Mouse (Mus musculus) midbrain, embryonic 10.5 days (tissue): Measurements from ENCODE around the gene Ssmem1. TPM values are rescaled to one million over a fixed set of nuclear protein-coding genes. Genes with fewer than 3 reads are reported as not detected.

Source experiments
- DNase-seq: peaks from one replicate; pipeline ENCODE4 v3.0.0-alpha.2; 2017; ENCODE audit warnings: low spot score
- H3K27ac ChIP-seq: fragments of 300-500 bp; sonication (generic); replicated peaks from 2 replicates; pipeline ENCODE4 v1.5.1; 2016; ENCODE audit warnings: mild to moderate bottlenecking
- H3K27me3 ChIP-seq: fragments of 300-500 bp; sonication (generic); 2 replicates; pipeline ENCODE4 v1.6.1; 2016; ENCODE audit warnings: low read depth, mild to moderate bottlenecking; ENCODE audit not compliant: poor library complexity, severe bottlenecking
- H3K36me3 ChIP-seq: fragments of 300-500 bp; sonication (generic); 2 replicates; pipeline ENCODE4 v1.6.1; 2016; ENCODE audit warnings: mild to moderate bottlenecking, moderate library complexity
- H3K4me1 ChIP-seq: fragments of 300-500 bp; sonication (generic); 2 replicates; pipeline ENCODE4 v1.6.1; 2016
- H3K4me3 ChIP-seq: fragments of 300-500 bp; sonication (generic); 2 replicates; pipeline ENCODE4 v1.5.1; 2016; ENCODE audit warnings: mild to moderate bottlenecking, moderate library complexity
- H3K9me3 ChIP-seq: fragments of 300-500 bp; sonication (generic); replicated peaks from 2 replicates; pipeline ENCODE4 v1.6.1; 2016; ENCODE audit warnings: mild to moderate bottlenecking
- WGBS: fragments of 180-500 bp; shearing (Covaris S2); methylation state at CpG from one replicate; pipeline ENCODE4 v1.1.7; 2016; 5-methylcytosine and 5-hydroxymethylcytosine counted together
- polyA plus RNA-seq: library from polyadenylated mRNA; unstranded; fragments of >200 nt; fragmentation: Nextera tagmentation; extraction: Ambion mirVana; gene quantifications from 2 replicates; pipeline ENCODE4 v1.2.1, GENCODE M21; 2016

The Ssmem1 gene
- polyA plus RNA-seq, 1 experiment from 2014 or later = 0.22 TPM

DNA sequence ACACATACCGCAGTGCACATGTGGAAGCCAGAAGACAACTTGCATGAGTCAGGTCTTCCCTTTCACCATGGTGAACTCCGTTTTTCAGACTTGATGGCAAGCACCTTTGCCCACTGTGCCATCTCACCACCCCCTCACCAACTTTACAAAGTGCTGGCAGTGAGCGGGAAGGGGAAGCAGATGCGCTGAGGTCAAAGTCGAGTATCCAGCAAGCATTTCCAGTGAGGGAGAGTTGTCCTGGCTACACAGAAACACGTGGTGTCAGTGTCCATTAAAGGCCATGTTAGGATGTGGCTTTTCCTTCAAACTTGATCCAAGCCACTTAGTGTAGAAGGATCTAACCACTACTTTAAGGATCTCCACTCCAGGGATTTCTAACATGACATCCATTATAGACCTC is 31.9 kb upstream of the Ssmem1 start:
- H3K36me3 ChIP-seq = peaks cover 66% of the 10 kb centered on the region
- H3K27me3 ChIP-seq = no peaks in the 10 kb centered on the region
- H3K27ac ChIP-seq = peak overlapping the region; percentile 42; the same call in 1 of the 2 replicates
- 88% methylated on average over 6 of the region's 6 CpGs for WGBS
- H3K4me3 ChIP-seq = no peak overlapping the region
- DNase-seq = no peak
- H3K4me1 ChIP-seq = peaks cover 14% of the 10 kb centered on the region
- no peaks in the 10 kb centered on the region for H3K9me3 ChIP-seq

DNA sequence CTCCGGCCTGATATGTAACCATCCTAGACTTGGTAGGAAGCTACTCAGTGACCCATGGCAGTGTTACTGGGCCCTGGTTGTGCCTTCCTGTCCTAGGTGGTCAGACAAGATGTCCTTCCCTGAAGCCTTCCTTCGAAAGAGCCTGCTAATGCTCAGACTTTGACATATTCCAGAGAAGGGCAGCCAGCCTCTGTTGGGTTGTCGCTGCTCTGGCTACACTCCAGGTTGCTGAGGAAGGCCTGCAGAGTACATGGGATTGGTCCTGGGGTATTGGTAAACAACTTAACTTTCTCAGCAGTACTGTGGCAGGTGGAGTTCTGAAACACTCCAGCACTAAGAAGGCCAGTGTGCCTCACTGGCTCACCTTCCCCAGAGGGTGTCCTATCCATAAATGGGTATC is 30.2 kb upstream of the Ssmem1 start:
- Histone ChIP-seq H3K36me3 (peaks cover 83% of the 10 kb centered on the region), H3K9me3 (no peaks in the 10 kb centered on the region), H3K27ac (no peak overlapping the region), H3K27me3 (no peaks in the 10 kb centered on the region), H3K4me1 (peaks cover 14% of the 10 kb centered on the region), H3K4me3 (no peak overlapping the region)
- DNase-seq = no peak
- 94% methylated on average over 3 of the region's 3 CpGs for WGBS

DNA sequence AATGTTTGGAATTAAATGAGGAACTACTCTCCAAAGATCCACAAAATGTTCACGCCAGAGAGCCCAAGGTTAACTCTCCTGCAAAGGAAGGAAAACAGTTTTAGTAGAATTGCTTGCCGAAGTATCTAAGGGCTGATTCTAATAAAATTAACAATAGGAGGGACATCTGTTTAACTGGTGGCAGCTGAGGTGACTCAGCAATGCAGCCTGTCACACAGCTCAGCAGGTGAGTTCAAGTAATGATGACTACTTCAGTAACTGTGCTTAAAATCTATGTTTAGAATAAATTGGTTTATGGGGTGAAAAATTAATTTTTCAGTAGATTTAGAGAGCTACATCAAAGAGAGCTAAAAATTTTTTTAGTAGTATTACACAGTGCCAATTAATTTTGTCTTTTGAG is 26.7 kb upstream of the Ssmem1 start:
- 90% methylated on average over 2 of the region's 2 CpGs for WGBS
- no peaks in the 10 kb centered on the region; the same call in 1 of the 2 replicates for H3K4me1 ChIP-seq
- no peaks in the 10 kb centered on the region for H3K27me3 ChIP-seq
- H3K36me3 ChIP-seq = peaks cover 100% of the 10 kb centered on the region
- no peak overlapping the region for H3K4me3 ChIP-seq
- no peak for DNase-seq
- H3K9me3 ChIP-seq = 0 out of 2 replicates have a peak, but pooled peaks cover 3% of the 10 kb centered on the region
- no peak overlapping the region for H3K27ac ChIP-seq

DNA sequence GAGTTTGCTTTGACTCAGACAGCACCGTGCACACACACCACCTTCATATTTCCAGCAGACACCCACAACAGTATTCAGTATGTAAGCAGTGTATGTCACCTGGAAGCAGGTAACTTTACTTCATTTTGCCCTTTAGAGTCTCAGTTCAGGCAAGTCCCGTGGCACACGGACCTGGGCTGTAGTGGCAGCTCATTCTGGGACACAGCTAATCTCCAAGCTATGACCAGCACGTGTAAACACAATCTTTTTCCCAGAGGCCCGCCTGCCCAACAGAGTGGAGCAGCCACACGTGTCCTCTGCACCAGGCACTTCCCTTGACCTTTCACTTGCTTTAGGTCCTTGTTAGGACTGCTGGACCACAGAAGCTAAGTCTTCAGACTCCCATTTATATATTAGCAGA is 23.1 kb upstream of the Ssmem1 start:
- H3K4me3 ChIP-seq = no peak overlapping the region
- H3K36me3 ChIP-seq = peaks cover 100% of the 10 kb centered on the region
- no peak for DNase-seq
- H3K4me1 ChIP-seq = no peaks in the 10 kb centered on the region
- no peaks in the 10 kb centered on the region for H3K27me3 ChIP-seq
- no peak overlapping the region for H3K27ac ChIP-seq
- 94% methylated on average over 6 of the region's 6 CpGs for WGBS
- 0 out of 2 replicates have a peak, but pooled peaks cover 3% of the 10 kb centered on the region for H3K9me3 ChIP-seq

DNA sequence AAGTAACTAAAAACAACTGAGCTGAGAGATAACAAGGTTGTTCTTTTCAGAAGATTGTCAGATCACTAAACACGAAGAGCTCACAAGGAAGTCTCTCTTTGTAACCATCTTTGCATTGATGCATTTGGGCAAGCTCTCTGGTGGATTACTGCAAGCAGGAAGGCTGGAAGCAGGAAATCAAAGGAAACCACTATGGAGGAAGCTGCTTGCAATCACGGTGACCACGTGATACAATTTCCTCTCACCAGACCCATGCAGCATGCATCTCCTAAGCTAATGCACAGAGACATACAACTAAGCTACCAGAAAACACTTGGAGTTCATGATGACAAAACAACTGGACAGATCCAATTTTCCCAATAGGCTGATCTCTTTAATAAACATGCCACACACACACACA is 10.6 kb upstream of the Ssmem1 start:
- Histone ChIP-seq H3K4me3 (no peak overlapping the region), H3K4me1 (no peaks in the 10 kb centered on the region), H3K27me3 (no peaks in the 10 kb centered on the region), H3K36me3 (peaks cover 85% of the 10 kb centered on the region), H3K9me3 (no peaks in the 10 kb centered on the region), H3K27ac (no peak overlapping the region)
- DNase-seq = no peak
- 90% methylated on average over 3 of the region's 3 CpGs for WGBS

DNA sequence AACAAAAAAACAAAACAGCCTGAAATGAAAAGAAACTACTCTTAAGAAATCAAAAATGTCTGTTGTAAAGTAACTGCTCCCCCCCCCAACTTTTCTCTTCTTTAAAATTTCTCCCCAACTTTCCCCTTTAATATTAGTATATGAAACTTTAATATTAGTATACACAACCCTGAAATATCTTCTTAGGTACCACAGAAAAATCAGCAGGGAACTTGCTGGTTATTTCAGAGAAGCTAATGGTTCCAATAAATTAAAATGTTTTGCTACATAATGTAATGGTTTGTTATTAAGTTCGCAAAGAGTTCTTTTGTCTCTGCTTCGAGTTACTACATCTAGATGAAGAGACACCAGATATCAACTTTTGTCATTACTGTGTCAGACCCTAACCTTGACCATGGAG is 825 bp upstream of the Ssmem1 start:
- DNase-seq = no peak
- 9% methylated on average over 2 of the region's 2 CpGs for WGBS
- Histone ChIP-seq H3K36me3 (peaks cover 36% of the 10 kb centered on the region), H3K27me3 (no peaks in the 10 kb centered on the region), H3K9me3 (no peaks in the 10 kb centered on the region; the same call in 1 of the 2 replicates), H3K4me3 (peak overlapping the region; percentile 66), H3K27ac (peak overlapping the region; percentile 98), H3K4me1 (peaks cover 33% of the 10 kb centered on the region)

DNA sequence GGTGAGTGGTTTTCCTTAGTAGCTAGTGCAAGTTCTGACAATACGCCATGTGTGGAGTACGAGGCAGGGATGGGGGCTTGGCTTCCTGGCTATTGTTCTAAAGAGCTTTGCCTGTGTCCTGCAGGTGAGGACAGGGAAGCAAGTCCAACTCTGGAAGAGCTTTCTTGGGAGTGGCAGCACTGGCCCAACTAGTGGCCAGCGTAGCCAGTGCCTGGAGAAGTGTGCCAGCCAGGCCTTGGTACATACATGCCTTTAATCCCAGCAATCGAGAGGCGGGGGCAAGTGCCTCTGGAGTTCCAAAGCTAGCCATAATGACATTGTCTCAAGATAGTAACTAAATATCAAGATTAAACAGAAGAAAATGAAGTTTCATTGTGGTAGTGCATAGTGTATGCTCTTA is 642 bp downstream of the Ssmem1 start:
- peaks cover 41% of the 10 kb centered on the region for H3K4me1 ChIP-seq
- WGBS = 65% methylated on average over 5 of the region's 5 CpGs
- H3K36me3 ChIP-seq = peaks cover 23% of the 10 kb centered on the region
- DNase-seq = no peak
- no peaks in the 10 kb centered on the region; the same call in 1 of the 2 replicates for H3K9me3 ChIP-seq
- no peaks in the 10 kb centered on the region for H3K27me3 ChIP-seq
- peak overlapping the region; percentile 66 for H3K4me3 ChIP-seq
- peak overlapping the region; percentile 98 for H3K27ac ChIP-seq

DNA sequence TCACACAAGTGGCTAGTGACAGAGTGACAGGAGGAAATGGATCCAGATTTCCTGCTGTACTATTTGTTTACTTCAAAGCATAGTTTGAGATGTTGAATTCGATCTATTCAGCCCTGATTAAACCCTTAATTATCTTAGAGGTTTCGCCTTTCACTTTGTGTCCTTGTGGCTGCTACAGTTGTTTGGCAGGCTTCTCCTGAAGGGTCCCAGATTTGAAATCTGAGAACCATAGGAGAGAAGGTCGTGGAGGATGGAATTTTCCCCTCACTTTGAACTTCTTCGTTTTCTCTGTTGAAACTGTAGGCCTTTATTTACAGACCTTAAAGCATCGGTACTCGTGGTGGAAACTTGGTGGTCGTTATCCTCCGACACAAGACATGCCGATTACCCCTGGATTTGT is 4.6 kb downstream of the Ssmem1 start:
- Histone ChIP-seq H3K36me3 (no peaks in the 10 kb centered on the region), H3K27ac (peak overlapping the region; percentile 64), H3K4me3 (no peak overlapping the region), H3K4me1 (peaks cover 22% of the 10 kb centered on the region), H3K27me3 (no peaks in the 10 kb centered on the region), H3K9me3 (no peaks in the 10 kb centered on the region; the same call in 1 of the 2 replicates)
- 29% methylated on average over 9 of the region's 9 CpGs for WGBS
- no peak for DNase-seq

DNA sequence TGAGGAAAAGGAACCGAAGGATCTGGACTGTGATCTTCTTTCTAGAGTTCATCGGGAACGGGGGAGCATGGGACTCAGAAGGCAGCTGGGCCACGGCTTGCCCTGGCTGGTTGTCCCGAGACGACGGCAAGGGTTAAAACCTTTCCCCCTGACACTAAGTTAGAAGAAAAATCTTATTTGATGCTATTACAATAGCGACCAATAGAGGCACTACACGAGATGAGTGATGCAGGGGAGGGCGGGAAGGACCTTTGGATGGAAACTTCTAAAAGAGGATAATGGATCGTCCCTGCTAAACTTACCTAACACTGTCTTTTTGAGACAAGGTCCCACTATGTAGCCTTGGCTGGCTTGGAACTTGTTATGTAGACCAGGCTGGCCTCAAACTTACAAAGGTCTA is 10.8 kb downstream of the Ssmem1 start:
- H3K4me1 ChIP-seq = peaks cover 4% of the 10 kb centered on the region
- no peaks in the 10 kb centered on the region for H3K27me3 ChIP-seq
- H3K9me3 ChIP-seq = no peaks in the 10 kb centered on the region
- no peak overlapping the region for H3K27ac ChIP-seq
- no peak for DNase-seq
- no peaks in the 10 kb centered on the region for H3K36me3 ChIP-seq
- WGBS = 69% methylated on average over 11 of the region's 11 CpGs
- no peak overlapping the region for H3K4me3 ChIP-seq

DNA sequence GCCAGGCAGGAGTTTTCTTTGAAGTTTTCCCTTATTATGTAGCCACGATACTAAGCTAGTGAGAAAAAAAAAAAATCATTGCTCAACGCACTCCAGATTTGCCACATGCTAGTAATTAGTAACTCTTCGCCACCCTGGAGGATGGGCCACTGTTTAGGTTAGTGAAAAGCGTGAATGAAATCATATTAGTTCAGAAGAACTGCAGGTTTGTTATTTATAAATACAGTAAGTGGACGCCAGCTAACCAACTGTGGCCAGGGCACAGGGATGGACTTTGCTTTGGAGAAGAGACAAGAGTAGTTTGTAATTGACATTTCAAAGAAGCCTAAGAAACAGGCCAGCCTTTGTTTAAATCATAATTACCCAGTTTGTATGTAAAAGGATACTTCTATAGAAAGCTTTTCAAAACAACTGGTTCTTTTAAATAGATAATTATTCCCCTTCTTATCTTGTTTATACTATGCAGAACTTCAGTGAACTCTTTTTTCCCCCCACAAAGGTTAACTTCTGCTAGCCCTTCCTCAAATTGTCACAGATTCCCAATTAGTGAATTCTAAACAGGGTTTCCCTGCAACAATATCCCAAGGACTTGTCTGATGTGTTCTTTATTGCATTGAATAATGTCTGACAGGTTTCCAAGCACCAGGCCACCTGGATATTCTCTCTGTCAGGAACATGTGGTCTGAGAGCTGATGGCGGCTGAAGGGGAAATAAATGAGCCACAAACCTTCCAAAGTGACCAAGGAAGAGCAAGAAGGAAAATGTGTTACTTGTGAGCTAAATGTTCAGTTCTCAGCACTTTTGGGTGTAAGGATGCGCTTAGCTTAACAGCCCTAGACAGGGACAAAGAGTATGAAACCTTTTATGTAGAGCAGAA is 16.0 kb downstream of the Ssmem1 start:
- DNase-seq = no peak
- Histone ChIP-seq H3K4me1 (peaks cover 48% of the 10 kb centered on the region), H3K9me3 (no peaks in the 10 kb centered on the region), H3K36me3 (no peaks in the 10 kb centered on the region), H3K27me3 (no peaks in the 10 kb centered on the region), H3K4me3 (no peak overlapping the region), H3K27ac (peak overlapping the region; percentile 94)
- WGBS = 65% methylated on average over 7 of the region's 7 CpGs

DNA sequence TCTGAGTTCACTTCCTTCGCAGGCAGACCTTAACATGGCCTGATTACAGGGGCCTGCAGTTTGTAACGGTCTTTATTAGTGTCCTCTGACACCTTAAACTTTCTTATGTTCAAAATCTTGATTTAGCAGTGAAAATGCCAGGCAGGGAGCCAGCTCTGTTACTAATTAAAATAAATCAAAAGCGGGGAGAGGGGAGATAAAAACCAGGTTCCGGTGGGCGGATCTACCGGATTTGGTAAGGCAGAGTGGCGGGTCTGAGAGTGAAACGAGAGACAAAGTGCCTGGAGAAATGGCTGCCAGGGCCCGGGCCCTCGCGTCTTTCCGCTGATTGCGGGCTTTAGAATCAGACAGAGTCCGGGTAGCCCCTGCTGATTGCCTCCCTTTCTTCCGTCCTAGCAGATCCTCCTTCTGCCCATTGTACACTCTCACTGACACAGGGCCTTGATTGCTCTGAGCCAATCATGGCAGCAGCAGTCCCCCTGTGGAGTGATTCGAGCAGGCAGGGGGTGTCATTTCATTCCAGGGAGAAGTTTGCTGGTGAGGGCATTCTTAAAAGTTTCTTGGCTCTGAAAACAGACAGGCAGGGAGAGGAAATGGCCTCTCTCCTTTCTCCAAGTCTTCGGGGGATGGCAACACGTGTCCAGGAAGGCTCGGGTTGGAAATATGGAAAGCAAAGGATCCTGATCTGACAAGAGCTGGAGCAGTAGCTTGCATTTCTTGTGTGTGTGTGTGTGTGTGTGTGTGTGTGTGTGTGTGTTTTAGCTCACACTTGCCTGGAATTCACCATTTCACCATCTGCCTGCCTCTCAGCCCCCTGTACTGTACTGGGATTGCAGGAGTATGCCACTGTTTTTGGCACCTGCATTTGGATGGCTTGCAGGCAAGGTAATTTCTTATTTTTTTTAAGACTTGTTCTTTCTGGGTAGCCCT is 17.2 kb downstream of the Ssmem1 start:
- H3K27ac ChIP-seq = peak overlapping the region; percentile 94
- H3K27me3 ChIP-seq = no peaks in the 10 kb centered on the region
- peak; percentile 67 for DNase-seq
- no peaks in the 10 kb centered on the region for H3K9me3 ChIP-seq
- H3K4me3 ChIP-seq = peak overlapping the region; percentile 30
- peaks cover 48% of the 10 kb centered on the region for H3K4me1 ChIP-seq
- H3K36me3 ChIP-seq = no peaks in the 10 kb centered on the region
- WGBS = 14% methylated on average over 19 of the region's 19 CpGs

DNA sequence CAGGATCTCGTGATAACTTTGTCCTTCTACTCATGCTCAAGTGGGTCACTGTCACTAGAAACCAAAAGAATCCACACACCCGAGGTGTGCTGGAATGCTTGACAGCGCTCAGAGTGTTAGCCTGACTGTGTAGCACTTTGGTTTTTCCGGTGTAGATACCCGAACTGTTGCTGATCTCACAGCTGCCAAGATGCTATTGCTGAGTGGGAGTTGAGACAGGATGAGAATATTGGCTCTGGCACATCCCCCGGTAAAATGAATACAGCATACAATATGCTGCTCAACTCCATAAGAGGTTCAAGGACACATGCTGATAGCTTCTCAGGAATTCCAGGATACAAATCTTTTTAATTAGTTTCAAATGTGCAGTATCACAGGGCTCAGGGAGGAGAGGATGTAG is 19.2 kb downstream of the Ssmem1 start:
- Histone ChIP-seq H3K27ac (peak overlapping the region; percentile 35), H3K4me3 (no peak overlapping the region), H3K4me1 (peaks cover 48% of the 10 kb centered on the region), H3K27me3 (no peaks in the 10 kb centered on the region), H3K9me3 (no peaks in the 10 kb centered on the region), H3K36me3 (no peaks in the 10 kb centered on the region)
- 73% methylated on average over 6 of the region's 6 CpGs for WGBS
- no peak for DNase-seq
